Mouse (Mus musculus) lung, postnatal 0 days (tissue): ENCODE data around the gene Exoc6. TPM values are rescaled to one million over a fixed set of nuclear protein-coding genes. Genes with fewer than 3 reads are reported as not detected.

Experiments used
- ATAC-seq: fragments of 200-750 bp; cut with Nextera tagmentation; 2 replicates; pipeline ENCODE4 v1.8.0; 2017; ENCODE audit warnings: moderate library complexity
- DNase-seq: peaks from one replicate; pipeline ENCODE4 v3.0.0-alpha.2; 2016; ENCODE audit warnings: low spot score
- H3K27ac ChIP-seq: fragments of 300-500 bp; sonication (generic); 2 replicates; pipeline ENCODE4 v1.5.1; 2014; ENCODE audit warnings: antibody characterized with exemption, mild to moderate bottlenecking, low read length, mixed read lengths
- H3K27me3 ChIP-seq: fragments of 300-500 bp; sonication (generic); replicated peaks from 2 replicates; pipeline ENCODE4 v1.6.1; 2014; ENCODE audit warnings: low read length, mixed read lengths; ENCODE audit not compliant: insufficient read depth
- H3K36me3 ChIP-seq: fragments of 300-500 bp; sonication (generic); 2 replicates; pipeline ENCODE4 v1.6.1; 2014; ENCODE audit warnings: low read length, mixed read lengths; ENCODE audit not compliant: insufficient read depth
- H3K4me1 ChIP-seq: fragments of 300-500 bp; sonication (generic); 2 replicates; pipeline ENCODE4 v1.6.1; 2014; ENCODE audit warnings: antibody characterized with exemption, low read depth, low read length, mixed read lengths; ENCODE audit not compliant: insufficient read depth
- H3K4me2 ChIP-seq: fragments of 300-500 bp; sonication (generic); replicated peaks from 2 replicates; pipeline ENCODE4 v1.6.1; 2014; ENCODE audit warnings: low read depth, mild to moderate bottlenecking, low read length, moderate library complexity, mixed read lengths
- H3K4me3 ChIP-seq: fragments of 300-500 bp; sonication (generic); 2 replicates; pipeline ENCODE4 v1.5.1; 2014; ENCODE audit warnings: low read depth, low read length
- H3K9ac ChIP-seq: fragments of 300-500 bp; sonication (generic); replicated peaks from 2 replicates; pipeline ENCODE4 v1.6.1; 2014; ENCODE audit warnings: low read depth, mild to moderate bottlenecking
- H3K9me3 ChIP-seq: fragments of 300-500 bp; sonication (generic); 2 replicates; pipeline ENCODE4 v1.6.1; 2016; ENCODE audit warnings: low read length, mixed read lengths
- CTCF ChIP-seq: IDR thresholded peaks from 2 replicates; pipeline ENCODE4 v1.5.1; 2016; ENCODE audit warnings: antibody characterized with exemption, mild to moderate bottlenecking
- EP300 ChIP-seq: IDR thresholded peaks from 2 replicates; pipeline ENCODE4 v1.6.1; 2016; ENCODE audit warnings: antibody characterized with exemption, mild to moderate bottlenecking, control low read depth
- WGBS: fragments of 180-500 bp; shearing (Covaris S2); extraction: QIAGEN DNeasy Blood & Tissue Kit; methylation state at CpG from one replicate; pipeline ENCODE4 v1.1.7; 2014; 5-methylcytosine and 5-hydroxymethylcytosine counted together
- polyA plus RNA-seq: library from polyadenylated mRNA; unstranded; fragments of >200 nt; fragmentation: Nextera tagmentation; extraction: Ambion mirVana; gene quantifications from 2 replicates; pipeline ENCODE4 v1.2.1, GENCODE M21; 2015

Gene Exoc6
- polyA plus RNA-seq, 1 experiment from 2014 or later, result 11.3 TPM

DNA sequence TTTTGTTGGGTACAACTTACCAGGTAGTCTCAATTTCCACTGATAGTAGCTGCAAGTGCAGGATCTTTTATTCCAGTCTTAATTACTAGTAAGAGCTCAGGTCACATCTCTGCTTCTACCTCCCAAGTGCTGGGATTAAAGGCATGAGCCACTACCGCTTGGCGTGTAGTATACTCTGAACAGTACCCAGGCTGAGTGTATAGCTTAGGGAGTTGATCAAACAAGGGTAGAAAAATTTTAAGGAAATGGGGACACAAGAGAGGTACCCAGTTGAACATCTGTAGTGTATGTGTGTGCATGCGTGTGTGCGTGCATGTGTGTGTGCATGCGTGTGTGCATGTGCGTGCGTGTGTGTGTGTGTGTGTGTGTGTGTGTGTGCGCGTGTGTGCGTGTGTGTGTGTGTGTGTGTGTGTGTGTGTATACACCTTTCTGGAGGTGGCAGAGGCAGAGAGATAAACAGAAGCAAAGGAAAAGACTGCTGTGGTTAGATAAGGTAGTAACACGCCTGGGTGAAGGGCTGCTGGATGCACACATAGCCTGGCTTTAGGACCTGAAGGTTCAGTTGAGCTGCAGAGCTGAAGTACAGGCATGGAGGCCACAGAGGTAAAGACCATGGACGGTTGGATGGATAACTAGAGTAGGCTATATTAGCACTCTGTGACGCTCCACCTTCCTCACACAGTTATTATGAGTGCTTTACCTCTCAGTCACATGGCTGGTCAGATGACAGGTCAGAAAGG is 117.8 kb downstream of the Exoc6 start:
- WGBS, result 49% methylated on average over 13 of the region's 13 CpGs
- no peaks in the 10 kb centered on the region for H3K36me3 ChIP-seq
- TF ChIP-seq CTCF (no peak), EP300 (no peak)
- ATAC-seq (no peak), DNase-seq (no peak)
- H3K27me3 ChIP-seq, result no peaks in the 10 kb centered on the region
- no peak overlapping the region for H3K27ac ChIP-seq
- no peak overlapping the region for H3K4me2 ChIP-seq
- no peaks in the 10 kb centered on the region for H3K4me1 ChIP-seq
- H3K9ac ChIP-seq, result no peak overlapping the region
- no peak overlapping the region for H3K4me3 ChIP-seq
- no peaks in the 10 kb centered on the region for H3K9me3 ChIP-seq

- H3K27ac ChIP-seq, result no peak overlapping the region
- H3K36me3 ChIP-seq, result no peaks in the 10 kb centered on the region
- H3K9me3 ChIP-seq, result no peaks in the 10 kb centered on the region
- WGBS, result 89% methylated on average over 5 of the region's 5 CpGs
- no peak overlapping the region for H3K4me2 ChIP-seq
- H3K9ac ChIP-seq, result no peak overlapping the region
- H3K27me3 ChIP-seq, result no peaks in the 10 kb centered on the region
- no peak for DNase-seq
- no peak overlapping the region for H3K4me3 ChIP-seq
- no peak for ATAC-seq
- no peaks in the 10 kb centered on the region for H3K4me1 ChIP-seq
- TF ChIP-seq CTCF (no peak), EP300 (no peak)
These were observed 118.4 kb downstream of the Exoc6 start for GRCm38 (mm10) chr19:37668657-37669056.

GRCm38 (mm10) chr19:37669486-37669885 is 119.3 kb downstream of the Exoc6 start:
- Histone ChIP-seq H3K9me3 (no peaks in the 10 kb centered on the region), H3K27ac (no peak overlapping the region)

GRCm38 (mm10) chr19:37673393-37673792 is 123.2 kb downstream of the Exoc6 start:
- WGBS, result 48% methylated on average over 12 of the region's 12 CpGs
- Histone ChIP-seq H3K27ac (no peak overlapping the region), H3K36me3 (no peaks in the 10 kb centered on the region), H3K4me1 (no peaks in the 10 kb centered on the region), H3K9ac (no peak overlapping the region), H3K9me3 (no peaks in the 10 kb centered on the region), H3K4me2 (no peak overlapping the region), H3K4me3 (no peak overlapping the region), H3K27me3 (no peaks in the 10 kb centered on the region)
- TF ChIP-seq EP300, result no peak
- TF ChIP-seq CTCF, result no peak
- ATAC-seq, result no peak
- no peak for DNase-seq

More at GRCm38 (mm10) chr19:37669486-37669885, 119.3 kb downstream of the Exoc6 start:
- H3K4me2 ChIP-seq, result no peak overlapping the region
- no peaks in the 10 kb centered on the region for H3K27me3 ChIP-seq
- no peak overlapping the region for H3K4me3 ChIP-seq
- no peaks in the 10 kb centered on the region for H3K36me3 ChIP-seq
- no peaks in the 10 kb centered on the region for H3K4me1 ChIP-seq
- WGBS, result 86% methylated on average over 5 of the region's 5 CpGs
- no peak overlapping the region for H3K9ac ChIP-seq
- DNase-seq, result no peak
- ATAC-seq, result no peak
- no peak for TF ChIP-seq EP300
- TF ChIP-seq CTCF, result no peak

GRCm38 (mm10) chr19:37685281-37685680 is 135.1 kb downstream of the Exoc6 start, which contains the start of gene Cyp26c1:
Gene Cyp26c1 (plus strand): TSS chr19:37685581.
- 31% methylated on average over 6 of the region's 6 CpGs for WGBS
- H3K9me3 ChIP-seq, result no peaks in the 10 kb centered on the region
- no peak within 1 kb of the TSS for H3K4me3 ChIP-seq
- no peak within 1 kb of the TSS for H3K9ac ChIP-seq
- ATAC-seq (no peak), DNase-seq (no peak)
- H3K4me1 ChIP-seq, result no peaks in the 10 kb centered on the region
- no peaks in the 10 kb centered on the region for H3K36me3 ChIP-seq
- no peak within 1 kb of the TSS for H3K4me2 ChIP-seq
- no peak within 1 kb of the TSS for H3K27ac ChIP-seq
- H3K27me3 ChIP-seq, result peaks cover 61% of the 10 kb centered on the region
- TF ChIP-seq EP300 (no peak), CTCF (no peak)

DNA sequence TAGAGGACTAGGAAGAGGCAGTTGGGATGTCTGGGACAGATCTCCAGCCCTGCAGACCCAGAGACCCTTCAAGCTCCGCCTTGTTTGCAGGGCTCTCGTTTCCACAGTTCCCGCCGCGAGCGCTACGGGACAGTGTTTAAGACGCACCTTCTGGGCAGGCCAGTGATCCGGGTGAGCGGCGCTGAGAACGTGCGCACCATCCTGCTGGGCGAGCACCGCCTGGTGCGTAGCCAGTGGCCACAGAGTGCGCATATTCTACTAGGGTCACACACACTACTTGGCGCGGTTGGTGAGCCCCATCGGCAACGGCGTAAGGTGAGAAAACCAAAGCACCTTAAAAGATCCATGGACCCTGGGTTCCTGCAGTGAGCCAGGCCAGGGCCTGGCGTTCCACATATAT is 136.1 kb downstream of the Exoc6 start:
- Histone ChIP-seq H3K4me1 (no peaks in the 10 kb centered on the region), H3K27me3 (peaks cover 72% of the 10 kb centered on the region), H3K4me3 (no peak overlapping the region), H3K27ac (no peak overlapping the region), H3K36me3 (no peaks in the 10 kb centered on the region), H3K9me3 (no peaks in the 10 kb centered on the region), H3K4me2 (no peak overlapping the region), H3K9ac (no peak overlapping the region)
- DNase-seq (no peak), ATAC-seq (no peak)
- WGBS, result 17% methylated on average over 23 of the region's 23 CpGs
- no peak for TF ChIP-seq CTCF
- TF ChIP-seq EP300, result no peak
